Mouse (Mus musculus) MEL (cell line): ENCODE results near the gene Slc36a4. TPM values are rescaled to one million over a fixed set of nuclear protein-coding genes. Genes with fewer than 3 reads are reported as not detected.

ENCODE experiments used
- DNase-seq: peaks from one replicate; pipeline ENCODE4 v3.0.0; 2011; ENCODE audit warnings: low read depth, low spot score
- H3K27ac ChIP-seq: 2 replicates; pipeline ENCODE4 v1.5.1; 2012; ENCODE audit warnings: low read depth, mild to moderate bottlenecking, control low read depth, low read length, moderate library complexity; ENCODE audit not compliant: control insufficient read depth
- H3K27me3 ChIP-seq, 2 experiments: fragments of 150-350 bp in 1 of 2; sonication (generic) in 1 of 2; 2 replicates each; pipeline ENCODE4 v1.6.1; 2012; ENCODE audit warnings: low read length in 2 of 2, mild to moderate bottlenecking in 2 of 2, improper control_type of control experiment in 1 of 2, moderate library complexity in 1 of 2; ENCODE audit not compliant: insufficient read depth in 2 of 2, control insufficient read depth in 1 of 2
- H3K36me3 ChIP-seq, 2 experiments: 2 replicates each; pipeline ENCODE4 v1.6.1; 2012 to 2014; ENCODE audit warnings: low read length in 2 of 2, improper control_type of control experiment in 1 of 2, inconsistent platforms in 1 of 2, mild to moderate bottlenecking in 1 of 2; ENCODE audit not compliant: insufficient read depth in 2 of 2, control insufficient read depth in 1 of 2
- H3K4me1 ChIP-seq, 2 experiments: fragments of 150-350 bp in 1 of 2; sonication (generic) in 1 of 2; 2 replicates each; pipeline ENCODE4 v1.6.1; 2012; ENCODE audit warnings: low read length in 2 of 2, improper control_type of control experiment in 1 of 2, mild to moderate bottlenecking in 1 of 2; ENCODE audit not compliant: insufficient read depth in 2 of 2, control insufficient read depth in 1 of 2
- H3K4me3 ChIP-seq, 2 experiments: fragments of 150-350 bp in 1 of 2; sonication (generic) in 1 of 2; 2 replicates each; pipeline ENCODE4 v1.5.1; 2012; ENCODE audit warnings: low read depth in 2 of 2, low read length in 2 of 2, mild to moderate bottlenecking in 2 of 2, moderate library complexity in 2 of 2, control low read depth in 1 of 2, improper control_type of control experiment in 1 of 2; ENCODE audit not compliant: control insufficient read depth in 1 of 2, insufficient read depth in 1 of 2
- H3K79me2 ChIP-seq: 2 replicates; pipeline ENCODE4 v1.6.1; 2012; ENCODE audit warnings: mild to moderate bottlenecking, low read length, moderate library complexity; ENCODE audit not compliant: control insufficient read depth, poor library complexity, insufficient read depth
- H3K9ac ChIP-seq: 2 replicates; pipeline ENCODE4 v1.6.1; 2012; ENCODE audit warnings: low read depth, mild to moderate bottlenecking, control low read depth, low read length, moderate library complexity; ENCODE audit not compliant: control insufficient read depth, poor library complexity, severe bottlenecking
- H3K9me3 ChIP-seq: fragments of 150-350 bp; sonication (generic); replicated peaks from 2 replicates; pipeline ENCODE4 v1.6.1; 2012; ENCODE audit warnings: mild to moderate bottlenecking, low read length, improper control_type of control experiment, moderate library complexity; ENCODE audit not compliant: insufficient read depth
- CHD2 ChIP-seq: IDR thresholded peaks from 2 replicates; pipeline ENCODE4 v1.6.1; 2011; ENCODE audit warnings: low read length, improper control_type of control experiment
- CTCF ChIP-seq, 3 experiments: IDR thresholded peaks in 2 of 3; conservative IDR thresholded peaks in 1 of 3; 2 replicates each; pipeline ENCODE4 v1.5.1; 2011 to 2012; ENCODE audit warnings: low read length in 3 of 3, low read depth in 2 of 3, mild to moderate bottlenecking in 2 of 3, improper control_type of control experiment in 1 of 3, inconsistent platforms in 1 of 3, mixed read lengths in 1 of 3, moderate library complexity in 1 of 3; ENCODE audit not compliant: control insufficient read depth in 1 of 3, insufficient read depth in 1 of 3, poor library complexity in 1 of 3, severe bottlenecking in 1 of 3
- ELF1 ChIP-seq: IDR thresholded peaks from 2 replicates; pipeline ENCODE4 v1.6.1; 2014; ENCODE audit warnings: low read depth, mild to moderate bottlenecking, inconsistent platforms, low read length, improper control_type of control experiment, moderate library complexity
- GABPA ChIP-seq: IDR thresholded peaks from 2 replicates; pipeline ENCODE4 v1.6.1; 2012; ENCODE audit warnings: low read depth, mild to moderate bottlenecking, inconsistent platforms, low read length, improper control_type of control experiment, moderate library complexity
- GATA1 ChIP-seq: IDR thresholded peaks from 2 replicates; pipeline ENCODE4 v1.6.1; 2011; ENCODE audit warnings: low read depth, low read length, improper control_type of control experiment
- KAT2A ChIP-seq: conservative IDR thresholded peaks from 2 replicates; pipeline ENCODE4 v1.6.1; 2012; ENCODE audit warnings: low read depth, low read length, improper control_type of control experiment, inconsistent platforms
- MAX ChIP-seq: IDR thresholded peaks from 2 replicates; pipeline ENCODE4 v1.6.1; 2011; ENCODE audit warnings: low read length, improper control_type of control experiment
- MAZ ChIP-seq: IDR thresholded peaks from 2 replicates; pipeline ENCODE4 v1.6.1; 2012; ENCODE audit warnings: low read depth, mild to moderate bottlenecking, inconsistent platforms, low read length, improper control_type of control experiment
- MEF2A ChIP-seq: IDR thresholded peaks from 2 replicates; pipeline ENCODE4 v1.6.1; 2014; ENCODE audit warnings: low read depth, mild to moderate bottlenecking, inconsistent platforms, low read length, improper control_type of control experiment; ENCODE audit not compliant: poor library complexity, insufficient replicate concordance, severe bottlenecking; ENCODE audit errors: extremely low read depth
- MXI1 ChIP-seq: IDR thresholded peaks from 2 replicates; pipeline ENCODE4 v1.6.1; 2011; ENCODE audit warnings: mild to moderate bottlenecking, low read depth, low read length, improper control_type of control experiment
- MYB ChIP-seq: IDR thresholded peaks from 2 replicates; pipeline ENCODE4 v1.6.1; 2011; ENCODE audit warnings: mild to moderate bottlenecking, low read depth, low read length, improper control_type of control experiment
- RAD21 ChIP-seq: IDR thresholded peaks from 2 replicates; pipeline ENCODE4 v1.6.1; 2011; ENCODE audit warnings: mild to moderate bottlenecking, low read depth, low read length, improper control_type of control experiment
- UBTF ChIP-seq: IDR thresholded peaks from 2 replicates; pipeline ENCODE4 v1.6.1; 2012; ENCODE audit warnings: low read depth, mild to moderate bottlenecking, inconsistent platforms, low read length, improper control_type of control experiment, moderate library complexity, borderline replicate concordance; ENCODE audit not compliant: insufficient read depth
- USF1 ChIP-seq: IDR thresholded peaks from 2 replicates; pipeline ENCODE4 v1.6.1; 2014; ENCODE audit warnings: low read depth, mild to moderate bottlenecking, inconsistent platforms, low read length, improper control_type of control experiment, moderate library complexity
- ZC3H11A ChIP-seq: IDR thresholded peaks from 2 replicates; pipeline ENCODE4 v1.6.1; 2012; ENCODE audit warnings: low read depth, mild to moderate bottlenecking, inconsistent platforms, low read length, improper control_type of control experiment
- ZKSCAN1 ChIP-seq: IDR thresholded peaks from 2 replicates; pipeline ENCODE4 v1.6.1; 2012; ENCODE audit warnings: low read depth, mild to moderate bottlenecking, inconsistent platforms, low read length, improper control_type of control experiment, moderate library complexity
- ZMIZ1 ChIP-seq: IDR thresholded peaks from 2 replicates; pipeline ENCODE4 v1.6.1; 2012; ENCODE audit warnings: low read depth, mild to moderate bottlenecking, inconsistent platforms, low read length, improper control_type of control experiment, moderate library complexity
- polyA plus RNA-seq, 2 experiments: library from polyadenylated mRNA; stranded (reverse) in 1 of 2; unstranded in 1 of 2; fragments of >175 nt in 1 of 2; fragments of >200 nt in 1 of 2; gene quantifications; 2 replicates each; pipeline versions ENCODE4 v1.2.1 to v1.2.4; 2012; ENCODE audit warnings: low replicate concordance in 2 of 2, low read depth in 1 of 2; ENCODE audit not compliant: insufficient read length in 2 of 2, insufficient read depth in 1 of 2, missing spikeins in 1 of 2
- total RNA-seq: library from RNA; depleted of rRNA; stranded (reverse); fragments of 300-350 nt; gene quantifications from 2 replicates; pipeline ENCODE4 v1.2.3, GENCODE M21; 2012

Gene Slc36a4
- total and polyA plus RNA-seq, 3 experiments = not detected

DNA sequence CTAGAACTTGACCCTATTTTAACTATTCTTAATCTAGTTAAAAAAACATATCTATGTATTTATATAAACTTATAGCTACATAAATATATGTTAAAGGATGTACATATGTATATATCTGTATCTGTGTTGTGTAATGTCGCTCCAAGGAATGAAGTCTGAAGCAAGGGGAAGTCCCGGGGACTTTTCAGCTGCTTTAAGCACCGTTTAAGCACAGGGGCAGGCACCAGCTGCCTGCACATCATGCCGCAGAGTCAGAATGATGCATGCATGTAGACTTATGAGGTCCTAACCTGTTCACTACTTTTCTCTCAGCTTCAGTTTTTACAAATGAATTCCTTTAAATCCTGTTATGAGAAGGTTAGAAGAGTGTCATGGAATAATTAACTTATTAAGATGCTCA is 5.3 kb downstream of the Slc36a4 start:
- no peak for TF ChIP-seq GATA1
- no peak for TF ChIP-seq KAT2A
- TF ChIP-seq ZMIZ1 = no peak
- no peak for TF ChIP-seq MEF2A
- Histone ChIP-seq H3K27me3 (no peaks in the 10 kb centered on the region), H3K36me3 (no peaks in the 10 kb centered on the region), H3K27ac (no peak overlapping the region), H3K4me3 (no peak overlapping the region), H3K4me1 (no peaks in the 10 kb centered on the region), H3K9ac (no peak overlapping the region), H3K9me3 (0 out of 2 replicates have a peak, but pooled peaks cover 2% of the 10 kb centered on the region), H3K79me2 (no peaks in the 10 kb centered on the region)
- DNase-seq = no peak

DNA sequence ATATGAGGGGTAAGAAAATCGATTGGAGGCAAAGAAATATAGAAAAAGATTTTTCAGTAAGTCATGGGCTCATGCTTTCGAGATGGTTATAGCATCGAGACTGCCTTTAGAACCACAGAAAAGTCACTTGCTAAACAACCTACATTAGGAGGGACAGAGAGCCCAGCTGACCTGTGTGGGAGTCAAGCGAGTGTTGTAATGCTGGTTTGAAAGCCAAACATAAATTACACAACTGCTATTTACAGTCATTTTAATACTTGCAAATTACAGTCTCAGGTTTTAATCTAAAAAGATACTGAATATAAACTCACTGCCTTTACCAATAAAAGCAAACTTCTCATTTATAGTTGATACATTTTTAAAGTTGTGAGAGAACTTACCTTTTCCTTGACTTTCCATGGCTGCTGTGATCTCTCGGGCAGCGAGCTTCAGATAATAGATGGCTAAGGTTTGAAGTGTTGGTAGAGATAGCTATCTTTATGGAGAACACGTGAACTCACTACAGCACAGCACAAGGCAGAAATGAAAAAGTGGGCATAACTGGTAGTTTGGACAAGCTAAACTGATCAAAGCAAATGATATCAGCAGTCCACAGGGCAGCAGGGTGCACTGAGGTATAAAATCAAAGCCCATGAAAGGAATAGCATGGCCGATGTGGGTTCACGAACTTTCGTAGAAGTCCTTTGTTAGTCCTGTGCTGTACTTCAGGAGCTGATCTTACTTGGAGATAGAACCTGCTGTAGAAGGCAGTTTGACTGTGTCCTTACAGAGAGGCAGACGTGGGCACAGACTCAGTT is 5.9 kb downstream of the Slc36a4 start:
- Histone ChIP-seq H3K4me3 (no peak overlapping the region), H3K27ac (no peak overlapping the region), H3K4me1 (no peaks in the 10 kb centered on the region), H3K36me3 (no peaks in the 10 kb centered on the region), H3K9ac (no peak overlapping the region), H3K27me3 (no peaks in the 10 kb centered on the region), H3K79me2 (no peaks in the 10 kb centered on the region), H3K9me3 (0 out of 2 replicates have a peak, but pooled peaks cover 2% of the 10 kb centered on the region)
- TF ChIP-seq UBTF = no peak
- no peak for TF ChIP-seq ELF1
- no peak for TF ChIP-seq MAZ
- TF ChIP-seq RAD21 = no peak
- no peak for TF ChIP-seq GABPA
- no peak for TF ChIP-seq CTCF (IDR thresholded peaks at IDR 0.05 in 2 of 3, conservative IDR thresholded peaks at IDR 0.05 in 1 of 3; ENCODE audit: control insufficient read depth in 1 of 3, insufficient read depth in 1 of 3, low read depth in 2 of 3, low read length in 3 of 3, poor library complexity in 1 of 3, severe bottlenecking in 1 of 3)
- TF ChIP-seq ZC3H11A = no peak
- no peak for TF ChIP-seq CHD2
- no peak for TF ChIP-seq ZKSCAN1
- TF ChIP-seq MXI1 = no peak
- no peak for TF ChIP-seq USF1
- no peak for TF ChIP-seq MAX
- no peak for TF ChIP-seq MYB
- no peak for DNase-seq
